Mouse (Mus musculus): ENCODE data around the gene Casc3. TPM values are rescaled to one million over a fixed set of nuclear protein-coding genes. Genes with fewer than 3 reads are reported as not detected.

Gene Casc3
- polyA plus RNA-seq, 1 experiment from 2014 or later: 59.9 TPM

DNA sequence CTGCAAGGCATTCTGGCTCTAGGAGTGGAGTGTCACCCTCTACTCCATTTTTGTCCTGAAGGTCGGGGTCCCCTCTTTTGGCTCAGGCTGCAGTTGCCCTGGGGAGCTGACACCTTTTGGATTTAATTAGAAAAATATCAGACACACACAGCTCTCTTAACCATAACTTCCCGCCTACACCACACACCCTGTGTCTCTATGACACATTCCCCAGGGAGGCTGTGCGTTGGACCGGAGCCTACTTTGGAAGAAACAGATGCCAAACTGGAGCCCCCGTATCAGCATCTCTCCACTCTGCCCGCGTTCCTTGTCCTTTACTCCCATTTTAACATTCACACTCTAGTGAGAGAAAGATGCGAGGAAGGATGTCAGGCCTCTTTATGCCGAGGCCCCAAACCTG, 33.8 kb downstream of the Casc3 start:
- Histone ChIP-seq H3K36me3 (ENCODE audit: control insufficient read depth, insufficient read depth, low read length) (no peaks in the 10 kb centered on the region), H3K4me3 (ENCODE audit: low read depth, low read length) (no peak overlapping the region), H3K4me1 (replicated peaks; ENCODE audit: control insufficient read depth, insufficient read depth, low read length) (peaks cover 13% of the 10 kb centered on the region), H3K27me3 (ENCODE audit: control insufficient read depth, insufficient read depth, low read length) (peaks cover 7% of the 10 kb centered on the region), H3K4me2 (ENCODE audit: low read depth, low read length, severe bottlenecking) (no peak overlapping the region), H3K9ac (ENCODE audit: low read length) (no peak overlapping the region), H3K27ac (ENCODE audit: low read depth, low read length) (no peak overlapping the region), H3K9me3 (ENCODE audit: control insufficient read depth, low read length) (no peaks in the 10 kb centered on the region)
- ATAC-seq (replicated peaks; ENCODE audit: low FRiP score) (no peak), DNase-seq (ENCODE audit: low spot score) (no peak)
- 74% methylated on average over 9 of the region's 9 CpGs for WGBS

DNA sequence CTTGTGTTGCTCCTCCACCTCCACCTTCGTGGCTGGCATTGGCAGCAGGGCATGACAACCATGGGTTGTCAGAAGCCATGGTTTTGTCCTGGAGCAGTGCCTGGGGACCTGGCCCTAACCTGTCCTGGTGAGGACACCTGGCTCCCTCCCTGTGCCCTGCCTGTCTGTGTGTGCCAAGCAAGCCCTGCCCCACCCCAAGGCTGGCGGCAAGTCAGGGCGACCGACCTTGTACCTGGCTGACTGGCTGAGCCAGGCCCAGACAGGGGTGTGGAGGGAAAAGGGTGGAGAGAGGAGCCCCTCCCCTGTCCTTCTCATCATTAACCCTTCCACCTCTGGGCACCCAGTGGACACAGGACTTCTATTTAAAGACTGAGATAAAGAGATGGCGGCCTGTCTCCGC, 34.7 kb downstream of the Casc3 start:
- peaks cover 7% of the 10 kb centered on the region for H3K27me3 ChIP-seq (ENCODE audit: control insufficient read depth, insufficient read depth, low read length)
- H3K36me3 ChIP-seq (ENCODE audit: control insufficient read depth, insufficient read depth, low read length): no peaks in the 10 kb centered on the region
- no peak overlapping the region for H3K4me2 ChIP-seq (ENCODE audit: low read depth, low read length, severe bottlenecking)
- 69% methylated on average over 6 of the region's 6 CpGs for WGBS
- ATAC-seq (replicated peaks; ENCODE audit: low FRiP score) (no peak), DNase-seq (ENCODE audit: low spot score) (no peak)
- H3K4me3 ChIP-seq (ENCODE audit: low read depth, low read length): no peak overlapping the region
- no peaks in the 10 kb centered on the region for H3K9me3 ChIP-seq (ENCODE audit: control insufficient read depth, low read length)
- no peak overlapping the region for H3K27ac ChIP-seq (ENCODE audit: low read depth, low read length)
- no peak overlapping the region for H3K9ac ChIP-seq (ENCODE audit: low read length)
- H3K4me1 ChIP-seq (replicated peaks; ENCODE audit: control insufficient read depth, insufficient read depth, low read length): peaks cover 13% of the 10 kb centered on the region

DNA sequence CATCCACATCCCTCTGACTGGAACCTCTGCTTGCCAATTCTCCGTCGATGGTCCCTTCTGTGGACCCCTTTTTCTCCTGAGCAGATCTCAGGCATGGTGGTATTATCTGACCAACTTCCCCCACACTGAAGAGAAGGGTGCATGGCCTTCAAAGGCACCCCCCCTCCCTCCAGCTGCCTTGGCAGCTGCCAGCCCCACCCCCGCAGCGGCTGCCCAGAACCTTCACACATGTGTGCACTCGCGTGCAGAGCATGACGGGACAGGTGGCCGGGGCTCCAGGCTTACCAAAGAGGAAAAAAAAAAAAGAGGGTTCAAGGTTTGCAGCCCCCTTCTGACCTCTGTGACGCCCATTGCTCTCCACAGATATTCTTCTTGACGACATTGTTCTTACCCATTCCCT, 35.2 kb downstream of the Casc3 start:
- Histone ChIP-seq H3K4me1 (replicated peaks; ENCODE audit: control insufficient read depth, insufficient read depth, low read length) (peaks cover 13% of the 10 kb centered on the region), H3K27me3 (ENCODE audit: control insufficient read depth, insufficient read depth, low read length) (peaks cover 7% of the 10 kb centered on the region), H3K4me2 (ENCODE audit: low read depth, low read length, severe bottlenecking) (no peak overlapping the region), H3K36me3 (ENCODE audit: control insufficient read depth, insufficient read depth, low read length) (no peaks in the 10 kb centered on the region), H3K4me3 (ENCODE audit: low read depth, low read length) (no peak overlapping the region), H3K9ac (ENCODE audit: low read length) (no peak overlapping the region), H3K9me3 (ENCODE audit: control insufficient read depth, low read length) (no peaks in the 10 kb centered on the region), H3K27ac (ENCODE audit: low read depth, low read length) (no peak overlapping the region)
- WGBS: 68% methylated on average over 10 of the region's 10 CpGs
- DNase-seq (ENCODE audit: low spot score) (no peak), ATAC-seq (replicated peaks; ENCODE audit: low FRiP score) (no peak)

DNA sequence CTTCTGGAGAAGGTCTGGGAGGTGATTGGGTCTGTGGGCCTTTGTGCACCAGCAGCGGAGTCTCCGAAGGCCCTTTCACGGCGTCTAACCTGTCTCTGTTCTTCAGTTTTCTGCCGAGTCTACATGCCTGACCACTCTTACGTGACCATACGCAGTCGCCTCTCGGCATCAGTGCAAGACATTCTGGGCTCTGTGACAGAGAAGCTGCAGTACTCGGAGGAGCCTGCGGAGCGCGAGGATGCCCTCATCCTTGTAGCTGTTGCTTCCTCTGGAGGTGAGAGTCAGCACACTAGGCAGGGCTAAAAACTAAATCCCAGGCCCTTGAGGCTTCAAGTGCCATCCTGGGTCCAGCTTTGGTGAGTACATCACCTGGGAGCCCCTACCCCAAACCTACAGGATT, 41.3 kb downstream of the Casc3 start:
- Histone ChIP-seq H3K9me3 (ENCODE audit: control insufficient read depth, low read length) (no peaks in the 10 kb centered on the region), H3K36me3 (ENCODE audit: control insufficient read depth, insufficient read depth, low read length) (no peaks in the 10 kb centered on the region), H3K4me3 (ENCODE audit: low read depth, low read length) (no peak overlapping the region), H3K9ac (ENCODE audit: low read length) (no peak overlapping the region), H3K4me2 (ENCODE audit: low read depth, low read length, severe bottlenecking) (no peak overlapping the region), H3K27me3 (ENCODE audit: control insufficient read depth, insufficient read depth, low read length) (no peaks in the 10 kb centered on the region; the same call in 1 of the 2 replicates), H3K4me1 (replicated peaks; ENCODE audit: control insufficient read depth, insufficient read depth, low read length) (peaks cover 11% of the 10 kb centered on the region; the same call in 1 of the 2 replicates), H3K27ac (ENCODE audit: low read depth, low read length) (no peak overlapping the region)
- ATAC-seq (replicated peaks; ENCODE audit: low FRiP score): no peak
- 58% methylated on average over 13 of the region's 13 CpGs for WGBS
- DNase-seq (ENCODE audit: low spot score): no peak

DNA sequence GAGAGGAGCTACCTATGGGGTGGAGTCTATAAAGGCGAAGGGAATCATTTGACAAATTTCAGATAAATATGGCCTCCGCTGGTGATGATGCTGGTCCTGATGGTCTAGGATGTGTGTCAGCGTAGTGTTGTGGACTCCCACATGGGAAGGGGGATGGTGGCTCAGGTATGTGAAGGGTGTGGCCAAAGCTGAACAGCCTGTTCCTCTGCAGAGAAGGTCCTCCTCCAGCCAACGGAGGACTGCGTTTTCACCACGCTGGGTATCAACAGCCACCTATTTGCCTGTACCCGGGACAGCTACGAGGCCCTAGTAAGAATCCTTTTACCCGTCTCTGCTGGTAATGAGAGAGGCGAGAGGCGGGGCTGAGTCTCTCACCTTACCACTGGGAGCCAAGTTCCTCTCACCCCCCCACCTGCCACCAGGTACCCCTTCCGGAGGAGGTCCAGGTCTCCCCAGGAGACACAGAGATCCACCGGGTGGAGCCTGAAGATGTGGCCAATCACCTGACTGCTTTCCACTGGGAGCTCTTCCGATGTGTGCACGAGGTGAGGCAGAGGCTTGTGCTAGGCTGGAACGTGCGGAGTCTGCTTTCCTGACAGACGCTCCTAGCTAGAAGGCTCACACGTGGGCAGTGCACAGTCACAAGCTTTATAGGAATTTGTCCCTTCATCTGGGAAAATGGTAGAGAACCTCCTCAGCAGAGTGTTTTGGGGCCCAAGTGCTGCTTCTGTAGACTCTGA, 42.3 kb downstream of the Casc3 start:
- H3K9me3 ChIP-seq (ENCODE audit: control insufficient read depth, low read length): no peaks in the 10 kb centered on the region
- no peak overlapping the region for H3K9ac ChIP-seq (ENCODE audit: low read length)
- no peak overlapping the region for H3K4me3 ChIP-seq (ENCODE audit: low read depth, low read length)
- H3K27me3 ChIP-seq (ENCODE audit: control insufficient read depth, insufficient read depth, low read length): no peaks in the 10 kb centered on the region; the same call in 1 of the 2 replicates
- H3K27ac ChIP-seq (ENCODE audit: low read depth, low read length): no peak overlapping the region
- no peak for DNase-seq (ENCODE audit: low spot score)
- WGBS: 67% methylated on average over 19 of the region's 19 CpGs
- H3K4me2 ChIP-seq (ENCODE audit: low read depth, low read length, severe bottlenecking): no peak overlapping the region
- H3K4me1 ChIP-seq (replicated peaks; ENCODE audit: control insufficient read depth, insufficient read depth, low read length): peaks cover 11% of the 10 kb centered on the region; the same call in 1 of the 2 replicates
- ATAC-seq (replicated peaks; ENCODE audit: low FRiP score): no peak
- no peaks in the 10 kb centered on the region for H3K36me3 ChIP-seq (ENCODE audit: control insufficient read depth, insufficient read depth, low read length)

DNA sequence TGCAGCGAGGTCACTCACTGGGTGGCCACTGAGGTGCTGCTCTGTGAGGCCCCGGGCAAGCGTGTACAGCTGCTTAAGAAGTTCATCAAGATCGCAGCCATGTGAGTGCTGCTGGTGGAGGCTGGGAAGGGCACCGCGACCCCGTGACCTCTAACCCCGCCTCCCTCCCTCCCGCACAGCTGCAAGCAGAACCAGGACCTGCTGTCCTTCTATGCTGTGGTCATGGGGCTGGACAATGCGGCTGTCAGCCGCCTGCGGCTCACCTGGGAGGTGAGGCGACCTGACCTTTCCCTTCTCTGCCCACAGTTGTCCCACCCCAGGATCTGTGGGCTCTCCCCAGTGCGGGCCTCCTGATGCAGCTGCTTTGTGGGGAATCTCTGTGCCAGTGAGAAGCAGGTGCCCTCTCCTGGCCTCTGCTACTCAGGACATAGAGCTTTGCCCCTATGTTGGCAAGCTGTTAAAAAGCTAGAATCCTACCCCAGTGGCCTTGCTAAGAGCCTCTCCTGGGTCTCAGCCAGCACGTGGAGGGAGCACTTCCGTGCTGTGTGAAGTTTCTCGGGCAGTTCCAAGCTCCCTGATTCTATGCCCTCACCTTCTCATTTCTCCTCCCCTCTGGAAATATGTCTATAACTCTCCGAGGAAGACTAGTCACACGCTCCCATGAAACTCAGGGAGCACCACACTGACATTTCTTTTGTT, 44.6 kb downstream of the Casc3 start:
- no peak overlapping the region for H3K4me2 ChIP-seq (ENCODE audit: low read depth, low read length, severe bottlenecking)
- no peak overlapping the region for H3K27ac ChIP-seq (ENCODE audit: low read depth, low read length)
- H3K4me1 ChIP-seq (replicated peaks; ENCODE audit: control insufficient read depth, insufficient read depth, low read length): peaks cover 11% of the 10 kb centered on the region; the same call in 1 of the 2 replicates
- no peaks in the 10 kb centered on the region for H3K36me3 ChIP-seq (ENCODE audit: control insufficient read depth, insufficient read depth, low read length)
- 0 out of 2 replicates have a peak, but pooled peaks have one; percentile 21 for ATAC-seq (replicated peaks; ENCODE audit: low FRiP score)
- no peak overlapping the region for H3K4me3 ChIP-seq (ENCODE audit: low read depth, low read length)
- no peaks in the 10 kb centered on the region; the same call in 1 of the 2 replicates for H3K27me3 ChIP-seq (ENCODE audit: control insufficient read depth, insufficient read depth, low read length)
- H3K9ac ChIP-seq (ENCODE audit: low read length): no peak overlapping the region
- no peak for DNase-seq (ENCODE audit: low spot score)
- 8% methylated on average over 19 of the region's 19 CpGs for WGBS
- no peaks in the 10 kb centered on the region for H3K9me3 ChIP-seq (ENCODE audit: control insufficient read depth, low read length)

DNA sequence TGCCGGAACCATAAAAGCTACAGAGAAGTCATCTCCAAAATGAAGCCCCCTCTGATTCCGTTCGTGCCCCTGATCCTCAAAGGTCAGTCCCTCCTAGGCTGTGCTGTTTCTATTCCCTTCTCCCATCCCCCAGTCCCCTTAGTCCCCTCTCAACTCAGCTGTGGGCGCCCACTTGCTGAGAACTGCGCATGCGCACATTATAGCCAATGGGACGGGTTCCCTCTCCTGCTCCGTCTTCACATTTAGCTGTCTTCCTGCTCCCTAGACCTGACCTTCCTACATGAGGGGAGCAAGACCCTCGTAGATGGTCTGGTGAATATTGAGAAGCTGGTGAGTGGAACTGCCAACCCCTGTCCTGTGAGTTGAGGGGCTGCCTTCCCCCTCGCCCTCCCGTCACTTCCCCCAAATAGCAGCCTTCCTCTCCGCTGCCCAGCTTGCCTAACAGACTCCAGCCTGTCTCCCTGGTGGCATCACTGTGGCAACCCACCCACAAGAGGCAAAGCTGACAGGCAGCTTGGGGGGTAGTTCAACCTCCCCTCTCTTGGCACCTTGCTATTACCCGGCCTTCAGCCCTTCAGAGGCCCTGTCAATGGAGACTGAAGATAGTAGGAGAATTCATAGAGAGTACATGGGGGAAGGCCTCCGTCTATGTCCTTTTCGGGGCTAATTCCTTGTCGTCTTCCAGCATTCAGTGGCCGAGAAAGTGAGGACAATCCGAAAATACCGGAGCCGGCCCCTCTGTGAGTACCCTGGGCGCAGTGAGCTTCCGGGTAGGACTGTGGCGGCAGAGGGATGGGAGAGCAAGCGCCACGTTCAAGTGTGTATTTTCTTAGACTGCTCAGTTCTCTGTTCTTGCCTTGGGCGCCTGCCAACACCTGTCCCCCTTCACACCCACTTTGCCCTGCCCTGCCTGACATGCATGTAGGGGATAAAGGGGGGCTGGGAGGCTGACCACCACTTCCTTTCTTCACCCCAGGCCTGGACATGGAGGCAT, 45.7 kb downstream of the Casc3 start:
- H3K36me3 ChIP-seq (ENCODE audit: control insufficient read depth, insufficient read depth, low read length): no peaks in the 10 kb centered on the region
- no peak for DNase-seq (ENCODE audit: low spot score)
- WGBS: 70% methylated on average over 26 of the region's 26 CpGs
- H3K9me3 ChIP-seq (ENCODE audit: control insufficient read depth, low read length): no peaks in the 10 kb centered on the region
- H3K27me3 ChIP-seq (ENCODE audit: control insufficient read depth, insufficient read depth, low read length): no peaks in the 10 kb centered on the region; the same call in 1 of the 2 replicates
- no peak overlapping the region for H3K4me2 ChIP-seq (ENCODE audit: low read depth, low read length, severe bottlenecking)
- H3K27ac ChIP-seq (ENCODE audit: low read depth, low read length): no peak overlapping the region
- H3K9ac ChIP-seq (ENCODE audit: low read length): peak overlapping the region; percentile 3; the same call in 1 of the 2 replicates
- ATAC-seq (replicated peaks; ENCODE audit: low FRiP score): no peak
- H3K4me3 ChIP-seq (ENCODE audit: low read depth, low read length): no peak overlapping the region
- peaks cover 11% of the 10 kb centered on the region; the same call in 1 of the 2 replicates for H3K4me1 ChIP-seq (replicated peaks; ENCODE audit: control insufficient read depth, insufficient read depth, low read length)

DNA sequence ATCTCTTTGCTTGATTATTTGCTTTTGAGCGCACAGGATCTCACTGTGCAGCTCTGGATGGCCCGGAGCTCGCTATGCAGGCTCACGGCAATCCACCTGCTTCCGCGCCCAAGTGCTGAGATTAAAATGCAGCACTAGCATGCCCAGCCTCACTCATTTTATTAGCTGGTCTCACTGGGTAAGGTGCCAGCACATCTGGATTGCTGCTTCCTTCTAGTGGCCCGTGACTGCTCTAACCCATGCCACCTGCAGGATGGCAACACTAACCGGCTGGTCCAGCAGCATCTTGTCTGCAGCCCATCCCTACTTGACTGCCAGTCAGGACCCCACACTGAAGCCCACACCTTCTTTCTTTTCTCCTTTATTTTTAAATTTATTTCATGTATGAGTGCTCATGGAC, 49.4 kb downstream of the Casc3 start:
- 90% methylated on average over 8 of the region's 8 CpGs for WGBS
- ATAC-seq (replicated peaks; ENCODE audit: low FRiP score): no peak
- Histone ChIP-seq H3K9me3 (ENCODE audit: control insufficient read depth, low read length) (no peaks in the 10 kb centered on the region), H3K4me2 (ENCODE audit: low read depth, low read length, severe bottlenecking) (no peak overlapping the region), H3K4me1 (replicated peaks; ENCODE audit: control insufficient read depth, insufficient read depth, low read length) (peaks cover 9% of the 10 kb centered on the region; the same call in 1 of the 2 replicates), H3K27me3 (ENCODE audit: control insufficient read depth, insufficient read depth, low read length) (no peaks in the 10 kb centered on the region; the same call in 1 of the 2 replicates), H3K36me3 (ENCODE audit: control insufficient read depth, insufficient read depth, low read length) (no peaks in the 10 kb centered on the region), H3K9ac (ENCODE audit: low read length) (no peak overlapping the region), H3K27ac (ENCODE audit: low read depth, low read length) (no peak overlapping the region), H3K4me3 (ENCODE audit: low read depth, low read length) (no peak overlapping the region)
- DNase-seq (ENCODE audit: low spot score): no peak

Measured in forebrain, embryonic 11.5 days (tissue).